10 mouse cellular contexts compared by ENCODE assay signal in genomic region chr9:108786494-108786893, GRCm38 (mm10). TPM values are rescaled to one million over a fixed set of nuclear protein-coding genes. Genes with fewer than 3 reads are reported as not detected.
A peak's percentile ranks its signal among the peaks of the same experiment; 100 is the strongest.
DNase-seq lines count a peak whose midpoint lies in the region; ATAC-seq and TF ChIP-seq lines count a peak whose summit lies in the region.
"Had no signal": no experiment of that assay in that cellular context is flagged by ENCODE, and none has a peak within 500 bp of the region (broad histone marks: within the 10 kb centered on the region; RNA-seq: fewer than 3 reads in every experiment).

No protein-coding gene starts in this region.

- no peak overlapping the region for H3K27ac ChIP-seq in intestine, embryonic 15.5 days
- no peak overlapping the region for H3K27ac ChIP-seq in intestine, postnatal 0 days (ENCODE audit: low read depth, low read length)
- no peak overlapping the region for H3K27ac ChIP-seq in embryonic facial prominence, embryonic 10.5 days (replicated peaks)
- no peak overlapping the region for H3K27ac ChIP-seq in forebrain, embryonic 15.5 days (replicated peaks)
- no peak overlapping the region for H3K27ac ChIP-seq in midbrain, embryonic 11.5 days (ENCODE audit: low read depth, low read length)

- H3K27me3 ChIP-seq in intestine, embryonic 15.5 days (replicated peaks), result no peaks in the 10 kb centered on the region
- H3K27me3 ChIP-seq in intestine, postnatal 0 days (replicated peaks; ENCODE audit: control insufficient read depth, insufficient read depth, low read length), result no peaks in the 10 kb centered on the region
- H3K27me3 ChIP-seq in embryonic facial prominence, embryonic 10.5 days (replicated peaks; ENCODE audit: low read depth, poor library complexity, severe bottlenecking), result no peaks in the 10 kb centered on the region
- H3K27me3 ChIP-seq in forebrain, embryonic 15.5 days, result no peaks in the 10 kb centered on the region
- no peaks in the 10 kb centered on the region for H3K27me3 ChIP-seq in midbrain, embryonic 11.5 days (ENCODE audit: control insufficient read depth, insufficient read depth, low read length)

- H3K36me3 ChIP-seq in intestine, embryonic 15.5 days, result 0 out of 2 replicates have a peak, but pooled peaks cover 2% of the 10 kb centered on the region
- peaks cover 10% of the 10 kb centered on the region; the same call in 1 of the 2 replicates for H3K36me3 ChIP-seq in intestine, postnatal 0 days (ENCODE audit: control insufficient read depth, insufficient read depth)
- H3K36me3 ChIP-seq in embryonic facial prominence, embryonic 10.5 days (replicated peaks), result peaks cover 34% of the 10 kb centered on the region
- H3K36me3 ChIP-seq in forebrain, embryonic 15.5 days, result no peaks in the 10 kb centered on the region
- H3K36me3 ChIP-seq in midbrain, embryonic 11.5 days (ENCODE audit: control insufficient read depth, insufficient read depth, low read length), result no peaks in the 10 kb centered on the region

- no peak for ATAC-seq in intestine, embryonic 15.5 days
- ATAC-seq in intestine, postnatal 0 days, result no peak
- ATAC-seq in forebrain, embryonic 15.5 days (replicated peaks), result no peak
- ATAC-seq in midbrain, embryonic 11.5 days (ENCODE audit: low FRiP score), result no peak

- H3K4me3 ChIP-seq in intestine, embryonic 15.5 days (replicated peaks), result no peak overlapping the region
- no peak overlapping the region for H3K4me3 ChIP-seq in intestine, postnatal 0 days (ENCODE audit: low read depth, low read length)
- peak overlapping the region; percentile 72; the same call in 1 of the 2 replicates for H3K4me3 ChIP-seq in embryonic facial prominence, embryonic 10.5 days
- H3K4me3 ChIP-seq in forebrain, embryonic 15.5 days, result peak overlapping the region; percentile 68
- no peak overlapping the region for H3K4me3 ChIP-seq in midbrain, embryonic 11.5 days (ENCODE audit: low read depth, low read length)

- 0 out of 2 replicates have a peak overlapping the region, but pooled peaks have one; percentile 66 for H3K4me2 ChIP-seq in intestine, embryonic 15.5 days (replicated peaks)
- no peak overlapping the region for H3K4me2 ChIP-seq in intestine, postnatal 0 days (replicated peaks; ENCODE audit: low read depth)
- peak overlapping the region; percentile 81 for H3K4me2 ChIP-seq in forebrain, embryonic 15.5 days (replicated peaks)
- peak overlapping the region; percentile 46 for H3K4me2 ChIP-seq in midbrain, embryonic 11.5 days

- TF ChIP-seq CTCF in intestine, postnatal 0 days (IDR thresholded peaks at IDR 0.05; ENCODE audit: low read depth), result no peak

- peaks cover 28% of the 10 kb centered on the region for H3K4me1 ChIP-seq in intestine, embryonic 15.5 days (replicated peaks)
- 0 out of 2 replicates have a peak, but pooled peaks cover 4% of the 10 kb centered on the region for H3K4me1 ChIP-seq in intestine, postnatal 0 days (replicated peaks; ENCODE audit: control insufficient read depth, insufficient read depth, low read length)
- H3K4me1 ChIP-seq in embryonic facial prominence, embryonic 10.5 days, result peaks cover 68% of the 10 kb centered on the region
- H3K4me1 ChIP-seq in forebrain, embryonic 15.5 days, result peaks cover 71% of the 10 kb centered on the region
- H3K4me1 ChIP-seq in midbrain, embryonic 11.5 days (ENCODE audit: control insufficient read depth, insufficient read depth, low read length), result peaks cover 41% of the 10 kb centered on the region

- DNase-seq in embryonic facial prominence, embryonic 10.5 days (ENCODE audit: low spot score), result no peak
- no peak for DNase-seq in midbrain, embryonic 11.5 days (ENCODE audit: low spot score, missing footprints)
- no peak for DNase-seq in spleen, postnatal 10 days (ENCODE audit: low spot score in 2 of 2)
- DNase-seq in natural killer cell, adult 2 months (ENCODE audit: low spot score in 2 of 2), result no peak
- DNase-seq: cerebellum, adult 9-11 months; kidney, adult 18-20 months; thymus, postnatal 14 days had no signal

- H3K9me3 ChIP-seq in intestine, embryonic 15.5 days, result no peaks in the 10 kb centered on the region
- no peaks in the 10 kb centered on the region for H3K9me3 ChIP-seq in intestine, postnatal 0 days (ENCODE audit: control insufficient read depth)
- H3K9me3 ChIP-seq in embryonic facial prominence, embryonic 10.5 days, result no peaks in the 10 kb centered on the region
- H3K9me3 ChIP-seq in forebrain, embryonic 15.5 days, result no peaks in the 10 kb centered on the region
- no peaks in the 10 kb centered on the region for H3K9me3 ChIP-seq in midbrain, embryonic 11.5 days (ENCODE audit: control insufficient read depth, low read length)

- no peak overlapping the region for H3K9ac ChIP-seq in intestine, embryonic 15.5 days
- H3K9ac ChIP-seq in intestine, postnatal 0 days (ENCODE audit: low read depth, low read length), result no peak overlapping the region
- H3K9ac ChIP-seq in forebrain, embryonic 15.5 days (replicated peaks), result no peak overlapping the region
- H3K9ac ChIP-seq in midbrain, embryonic 11.5 days (ENCODE audit: low read length), result no peak overlapping the region

- WGBS in intestine, embryonic 15.5 days, result 81% methylated on average over 1 of the region's 1 CpGs
- 73% methylated on average over 1 of the region's 1 CpGs for WGBS in intestine, postnatal 0 days
- WGBS in embryonic facial prominence, embryonic 10.5 days, result 93% methylated on average over 1 of the region's 1 CpGs
- WGBS in forebrain, embryonic 15.5 days, result 68% methylated on average over 1 of the region's 1 CpGs
- 96% methylated on average over 1 of the region's 1 CpGs for whole genome bisulfite sequencing in midbrain, embryonic 11.5 days

RNA-seq across cellular contexts. Expression of gene Ip6k2, which starts 2.9 kb away (rescaled TPM):
- polyA plus RNA-seq in intestine, embryonic 15.5 days (2015; fragmentation: Nextera tagmentation; extraction: Ambion mirVana), result 62.6 and 65.0 TPM in 2 replicates
- polyA plus RNA-seq in intestine, postnatal 0 days (2015; fragmentation: Nextera tagmentation; extraction: Ambion mirVana), result 28.1 and 31.4 TPM in 2 replicates
- polyA plus RNA-seq in embryonic facial prominence, embryonic 10.5 days (2016; fragmentation: Nextera tagmentation; extraction: Ambion mirVana), result 94.0 and 103 TPM in 2 replicates
- 206 and 208 TPM in 2 replicates for polyA plus RNA-seq in forebrain, embryonic 15.5 days (2015; fragmentation: Nextera tagmentation; extraction: Ambion mirVana)
- 104 and 109 TPM in 2 replicates for polyA plus RNA-seq in midbrain, embryonic 11.5 days (2014; fragmentation: Nextera tagmentation; extraction: Ambion mirVana)

RNA-seq across cellular contexts. Expression of gene Nckipsd, which starts 21.7 kb away (rescaled TPM):
- polyA plus RNA-seq in intestine, embryonic 15.5 days (2015; fragmentation: Nextera tagmentation; extraction: Ambion mirVana), result 10.4 and 12.0 TPM in 2 replicates
- 5.4 and 6.8 TPM in 2 replicates for polyA plus RNA-seq in intestine, postnatal 0 days (2015; fragmentation: Nextera tagmentation; extraction: Ambion mirVana)
- polyA plus RNA-seq in embryonic facial prominence, embryonic 10.5 days (2016; fragmentation: Nextera tagmentation; extraction: Ambion mirVana), result 14.8 and 15.0 TPM in 2 replicates
- polyA plus RNA-seq in forebrain, embryonic 15.5 days (2015; fragmentation: Nextera tagmentation; extraction: Ambion mirVana), result 21.1 and 21.2 TPM in 2 replicates
- polyA plus RNA-seq in midbrain, embryonic 11.5 days (2014; fragmentation: Nextera tagmentation; extraction: Ambion mirVana), result 8.3 and 9.2 TPM in 2 replicates

RNA-seq across cellular contexts. Expression of gene Celsr3, which starts 39.6 kb away (rescaled TPM):
- 0.64 and 1.3 TPM in 2 replicates for polyA plus RNA-seq in intestine, embryonic 15.5 days (2015; fragmentation: Nextera tagmentation; extraction: Ambion mirVana)
- polyA plus RNA-seq in intestine, postnatal 0 days (2015; fragmentation: Nextera tagmentation; extraction: Ambion mirVana), result 0.40 and 0.93 TPM in 2 replicates
- polyA plus RNA-seq in embryonic facial prominence, embryonic 10.5 days (2016; fragmentation: Nextera tagmentation; extraction: Ambion mirVana), result 1.6 and 1.7 TPM in 2 replicates
- polyA plus RNA-seq in forebrain, embryonic 15.5 days (2015; fragmentation: Nextera tagmentation; extraction: Ambion mirVana), result 16.7 and 20.0 TPM in 2 replicates
- polyA plus RNA-seq in midbrain, embryonic 11.5 days (2014; fragmentation: Nextera tagmentation; extraction: Ambion mirVana), result 5.4 and 6.4 TPM in 2 replicates

Comparison
In these comparisons a context has a peak if more than half of its experiments do, and no peak if none do; other contexts are left out.
1. H3K4me3 ChIP-seq: peak in embryonic facial prominence, embryonic 10.5 days (single experiment) and forebrain, embryonic 15.5 days (single experiment); none in intestine, embryonic 15.5 days (single experiment), intestine, postnatal 0 days (single experiment) and midbrain, embryonic 11.5 days (single experiment).